Mouse (Mus musculus) MEL (cell line): ENCODE results near the gene Cebpg. TPM values are rescaled to one million over a fixed set of nuclear protein-coding genes. Genes with fewer than 3 reads are reported as not detected.
A peak's percentile ranks its signal among the peaks of the same experiment; 100 is the strongest.

Source experiments
- DNase-seq: peaks from one replicate; pipeline ENCODE4 v3.0.0; 2011; ENCODE audit warnings: low read depth, low spot score
- H3K27ac ChIP-seq: 2 replicates; pipeline ENCODE4 v1.5.1; 2012; ENCODE audit warnings: low read depth, mild to moderate bottlenecking, control low read depth, low read length, moderate library complexity; ENCODE audit not compliant: control insufficient read depth
- H3K27me3 ChIP-seq, 2 experiments: fragments of 150-350 bp in 1 of 2; sonication (generic) in 1 of 2; 2 replicates each; pipeline ENCODE4 v1.6.1; 2012; ENCODE audit warnings: low read length in 2 of 2, mild to moderate bottlenecking in 2 of 2, improper control_type of control experiment in 1 of 2, moderate library complexity in 1 of 2; ENCODE audit not compliant: insufficient read depth in 2 of 2, control insufficient read depth in 1 of 2
- H3K36me3 ChIP-seq, 2 experiments: 2 replicates each; pipeline ENCODE4 v1.6.1; 2012 to 2014; ENCODE audit warnings: low read length in 2 of 2, improper control_type of control experiment in 1 of 2, inconsistent platforms in 1 of 2, mild to moderate bottlenecking in 1 of 2; ENCODE audit not compliant: insufficient read depth in 2 of 2, control insufficient read depth in 1 of 2
- H3K4me1 ChIP-seq, 2 experiments: fragments of 150-350 bp in 1 of 2; sonication (generic) in 1 of 2; 2 replicates each; pipeline ENCODE4 v1.6.1; 2012; ENCODE audit warnings: low read length in 2 of 2, improper control_type of control experiment in 1 of 2, mild to moderate bottlenecking in 1 of 2; ENCODE audit not compliant: insufficient read depth in 2 of 2, control insufficient read depth in 1 of 2
- H3K4me3 ChIP-seq, 2 experiments: fragments of 150-350 bp in 1 of 2; sonication (generic) in 1 of 2; 2 replicates each; pipeline ENCODE4 v1.5.1; 2012; ENCODE audit warnings: low read depth in 2 of 2, low read length in 2 of 2, mild to moderate bottlenecking in 2 of 2, moderate library complexity in 2 of 2, control low read depth in 1 of 2, improper control_type of control experiment in 1 of 2; ENCODE audit not compliant: control insufficient read depth in 1 of 2, insufficient read depth in 1 of 2
- H3K79me2 ChIP-seq: 2 replicates; pipeline ENCODE4 v1.6.1; 2012; ENCODE audit warnings: mild to moderate bottlenecking, low read length, moderate library complexity; ENCODE audit not compliant: control insufficient read depth, poor library complexity, insufficient read depth
- H3K9ac ChIP-seq: 2 replicates; pipeline ENCODE4 v1.6.1; 2012; ENCODE audit warnings: low read depth, mild to moderate bottlenecking, control low read depth, low read length, moderate library complexity; ENCODE audit not compliant: control insufficient read depth, poor library complexity, severe bottlenecking
- H3K9me3 ChIP-seq: fragments of 150-350 bp; sonication (generic); replicated peaks from 2 replicates; pipeline ENCODE4 v1.6.1; 2012; ENCODE audit warnings: mild to moderate bottlenecking, low read length, improper control_type of control experiment, moderate library complexity; ENCODE audit not compliant: insufficient read depth
- BHLHE40 ChIP-seq: IDR thresholded peaks from 2 replicates; pipeline ENCODE4 v1.6.1; 2012; ENCODE audit warnings: low read depth, mild to moderate bottlenecking, inconsistent platforms, low read length, improper control_type of control experiment, borderline replicate concordance
- CTCF ChIP-seq, 3 experiments: IDR thresholded peaks in 2 of 3; conservative IDR thresholded peaks in 1 of 3; 2 replicates each; pipeline ENCODE4 v1.5.1; 2011 to 2012; ENCODE audit warnings: low read length in 3 of 3, low read depth in 2 of 3, mild to moderate bottlenecking in 2 of 3, improper control_type of control experiment in 1 of 3, inconsistent platforms in 1 of 3, mixed read lengths in 1 of 3, moderate library complexity in 1 of 3; ENCODE audit not compliant: control insufficient read depth in 1 of 3, insufficient read depth in 1 of 3, poor library complexity in 1 of 3, severe bottlenecking in 1 of 3
- ELF1 ChIP-seq: IDR thresholded peaks from 2 replicates; pipeline ENCODE4 v1.6.1; 2014; ENCODE audit warnings: low read depth, mild to moderate bottlenecking, inconsistent platforms, low read length, improper control_type of control experiment, moderate library complexity
- EP300 ChIP-seq, 2 experiments: IDR thresholded peaks; 2 replicates each; pipeline ENCODE4 v1.6.1; 2011; ENCODE audit warnings: improper control_type of control experiment in 2 of 2, low read length in 2 of 2, low read depth in 1 of 2, mild to moderate bottlenecking in 1 of 2
- GATA1 ChIP-seq: IDR thresholded peaks from 2 replicates; pipeline ENCODE4 v1.6.1; 2011; ENCODE audit warnings: low read depth, low read length, improper control_type of control experiment
- HCFC1 ChIP-seq: IDR thresholded peaks from 2 replicates; pipeline ENCODE4 v1.6.1; 2012; ENCODE audit warnings: low read depth, mild to moderate bottlenecking, inconsistent platforms, low read length, improper control_type of control experiment, moderate library complexity
- JUND ChIP-seq: IDR thresholded peaks from 2 replicates; pipeline ENCODE4 v1.6.1; 2011; ENCODE audit warnings: low read depth, mild to moderate bottlenecking, improper control_type of control experiment, low read length
- KAT2A ChIP-seq: conservative IDR thresholded peaks from 2 replicates; pipeline ENCODE4 v1.6.1; 2012; ENCODE audit warnings: low read depth, low read length, improper control_type of control experiment, inconsistent platforms
- MAFK ChIP-seq: IDR thresholded peaks from 2 replicates; pipeline ENCODE4 v1.6.1; 2011; ENCODE audit warnings: low read depth, mild to moderate bottlenecking, low read length, improper control_type of control experiment, borderline replicate concordance
- MAX ChIP-seq: IDR thresholded peaks from 2 replicates; pipeline ENCODE4 v1.6.1; 2011; ENCODE audit warnings: low read length, improper control_type of control experiment
- MAZ ChIP-seq: IDR thresholded peaks from 2 replicates; pipeline ENCODE4 v1.6.1; 2012; ENCODE audit warnings: low read depth, mild to moderate bottlenecking, inconsistent platforms, low read length, improper control_type of control experiment
- MEF2A ChIP-seq: IDR thresholded peaks from 2 replicates; pipeline ENCODE4 v1.6.1; 2014; ENCODE audit warnings: low read depth, mild to moderate bottlenecking, inconsistent platforms, low read length, improper control_type of control experiment; ENCODE audit not compliant: poor library complexity, insufficient replicate concordance, severe bottlenecking; ENCODE audit errors: extremely low read depth
- MXI1 ChIP-seq: IDR thresholded peaks from 2 replicates; pipeline ENCODE4 v1.6.1; 2011; ENCODE audit warnings: mild to moderate bottlenecking, low read depth, low read length, improper control_type of control experiment
- MYC ChIP-seq: IDR thresholded peaks from 2 replicates; pipeline ENCODE4 v1.6.1; 2011; ENCODE audit warnings: low read depth, mild to moderate bottlenecking, low read length, improper control_type of control experiment, moderate library complexity
- NELFE ChIP-seq: IDR thresholded peaks from 2 replicates; pipeline ENCODE4 v1.6.1; 2011; ENCODE audit warnings: low read depth, low read length, improper control_type of control experiment
- NRF1 ChIP-seq: IDR thresholded peaks from 2 replicates; pipeline ENCODE4 v1.6.1; 2014; ENCODE audit warnings: low read depth, mild to moderate bottlenecking, inconsistent platforms, low read length, improper control_type of control experiment, moderate library complexity; ENCODE audit not compliant: poor library complexity, insufficient read depth, severe bottlenecking
- POLR2A ChIP-seq, 2 experiments: IDR thresholded peaks; 2 replicates each; pipeline ENCODE4 v1.6.1; 2011 to 2012; ENCODE audit warnings: low read length in 2 of 2, mild to moderate bottlenecking in 2 of 2, control low read depth in 1 of 2, improper control_type of control experiment in 1 of 2, low read depth in 1 of 2, moderate library complexity in 1 of 2; ENCODE audit not compliant: control insufficient read depth in 1 of 2, insufficient read depth in 1 of 2, poor library complexity in 1 of 2
- POLR2AphosphoS2 ChIP-seq: IDR thresholded peaks from 2 replicates; pipeline ENCODE4 v1.6.1; 2011; ENCODE audit warnings: low read length, improper control_type of control experiment
- POLR2AphosphoS5 ChIP-seq: IDR thresholded peaks from 2 replicates; pipeline ENCODE4 v1.6.1; 2012; ENCODE audit warnings: low read depth, borderline replicate concordance, mild to moderate bottlenecking, inconsistent platforms, low read length, moderate library complexity, mixed read lengths
- RAD21 ChIP-seq: IDR thresholded peaks from 2 replicates; pipeline ENCODE4 v1.6.1; 2011; ENCODE audit warnings: mild to moderate bottlenecking, low read depth, low read length, improper control_type of control experiment
- RCOR1 ChIP-seq: IDR thresholded peaks from 2 replicates; pipeline ENCODE4 v1.6.1; 2012; ENCODE audit warnings: low read depth, mild to moderate bottlenecking, inconsistent platforms, low read length, improper control_type of control experiment
- SIN3A ChIP-seq: IDR thresholded peaks from 2 replicates; pipeline ENCODE4 v1.6.1; 2012; ENCODE audit warnings: low read length, improper control_type of control experiment, inconsistent platforms
- SMC3 ChIP-seq: IDR thresholded peaks from 2 replicates; pipeline ENCODE4 v1.6.1; 2011; ENCODE audit warnings: low read depth, low read length, improper control_type of control experiment
- TAL1 ChIP-seq: IDR thresholded peaks from 2 replicates; pipeline ENCODE4 v1.6.1; 2012; ENCODE audit warnings: mild to moderate bottlenecking, inconsistent platforms, low read length, moderate library complexity, mixed read lengths
- TBP ChIP-seq: IDR thresholded peaks from 2 replicates; pipeline ENCODE4 v1.8.0; 2011; ENCODE audit warnings: low read depth, low read length, improper control_type of control experiment
- USF1 ChIP-seq: IDR thresholded peaks from 2 replicates; pipeline ENCODE4 v1.6.1; 2014; ENCODE audit warnings: low read depth, mild to moderate bottlenecking, inconsistent platforms, low read length, improper control_type of control experiment, moderate library complexity
- ZC3H11A ChIP-seq: IDR thresholded peaks from 2 replicates; pipeline ENCODE4 v1.6.1; 2012; ENCODE audit warnings: low read depth, mild to moderate bottlenecking, inconsistent platforms, low read length, improper control_type of control experiment
- ZMIZ1 ChIP-seq: IDR thresholded peaks from 2 replicates; pipeline ENCODE4 v1.6.1; 2012; ENCODE audit warnings: low read depth, mild to moderate bottlenecking, inconsistent platforms, low read length, improper control_type of control experiment, moderate library complexity
- polyA plus RNA-seq, 2 experiments: library from polyadenylated mRNA; stranded (reverse) in 1 of 2; unstranded in 1 of 2; fragments of >175 nt in 1 of 2; fragments of >200 nt in 1 of 2; gene quantifications; 2 replicates each; pipeline versions ENCODE4 v1.2.1 to v1.2.4; 2012; ENCODE audit warnings: low replicate concordance in 2 of 2, low read depth in 1 of 2; ENCODE audit not compliant: insufficient read length in 2 of 2, insufficient read depth in 1 of 2, missing spikeins in 1 of 2
- total RNA-seq: library from RNA; depleted of rRNA; stranded (reverse); fragments of 300-350 nt; gene quantifications from 2 replicates; pipeline ENCODE4 v1.2.3, GENCODE M21; 2012; rRNA removed

The Cebpg gene
- total RNA-seq (17.3 and 19.7 TPM in 2 replicates), polyA plus RNA-seq (10 to 100 TPM in 1 of 2 experiments, not detected in 1; 20.7 TPM)

DNA sequence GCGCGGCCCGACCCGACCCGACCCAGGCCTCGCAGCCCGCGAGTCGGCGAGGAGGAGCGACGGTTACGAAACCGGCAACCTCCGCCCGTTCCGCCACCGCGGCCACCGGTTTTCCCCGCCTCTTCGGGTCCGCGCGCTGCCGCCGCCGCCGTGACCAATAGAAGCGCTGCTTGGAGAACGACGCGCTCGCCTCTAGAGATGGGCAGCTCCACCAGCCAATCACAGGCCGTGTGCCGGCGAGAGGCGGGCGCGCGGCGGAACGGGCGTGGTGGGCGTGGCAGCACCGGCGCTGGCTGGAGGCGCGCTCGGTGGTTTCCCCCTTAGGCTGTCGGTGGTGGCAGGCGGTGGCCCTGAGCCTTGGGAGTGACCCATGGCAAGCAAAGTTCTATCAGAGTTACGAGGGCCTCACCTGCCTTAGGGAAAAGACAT, at the start of gene Cebpg:
Gene Cebpg (minus strand): TSS at position 138 of the 429 bp plus-strand sequence.
- H3K36me3 ChIP-seq, result peaks cover 3 to 26% of the 10 kb centered on the region in 2 experiments
- no peaks in the 10 kb centered on the region for H3K9me3 ChIP-seq
- peak within 1 kb of the TSS; percentile 96 for H3K9ac ChIP-seq
- TF ChIP-seq SMC3 (no peak), MAX (no peak), SIN3A (0 out of 2 replicates have a peak, but pooled peaks have one; percentile 74), HCFC1 (peak; percentile 67), POLR2AphosphoS2 (peak; percentile 26; the same call in 1 of the 2 replicates), MAZ (no peak), RAD21 (no peak), NRF1 (0 out of 2 replicates have a peak, but pooled peaks have one; percentile 42), MYC (no peak), MEF2A (no peak), TBP (peak; percentile 42; the same call in 1 of the 2 replicates), USF1 (no peak), GATA1 (no peak), TAL1 (no peak), POLR2A (IDR thresholded peaks at IDR 0.05; ENCODE audit: control insufficient read depth in 1 of 2, insufficient read depth in 1 of 2, low read depth in 1 of 2, low read length in 2 of 2, poor library complexity in 1 of 2) (peak; percentile 63 to 89), BHLHE40 (no peak), JUND (no peak), MAFK (no peak), ZC3H11A (no peak), ZMIZ1 (no peak), NELFE (peak; percentile 66)
- TF ChIP-seq, all 39 proteins: peak for 7
- Histone ChIP-seq H3K27me3 (no peaks in the 10 kb centered on the region), H3K4me3 (peak within 1 kb of the TSS; percentile 81 to 97), H3K27ac (peak within 1 kb of the TSS; percentile 79), H3K79me2 (peaks cover 40% of the 10 kb centered on the region), H3K4me1 (peaks cover 5 to 16% of the 10 kb centered on the region in 2 experiments)
- peak; percentile 93 for DNase-seq

- Histone ChIP-seq H3K9ac (no peak overlapping the region), H3K9me3 (no peaks in the 10 kb centered on the region), H3K79me2 (no peaks in the 10 kb centered on the region), H3K4me1 (no peaks in the 10 kb centered on the region), H3K36me3 (no peaks in the 10 kb centered on the region), H3K27me3 (no peaks in the 10 kb centered on the region), H3K27ac (no peak overlapping the region), H3K4me3 (no peak overlapping the region)
- no peak for DNase-seq
- TF ChIP-seq MYC, result no peak
- no peak for TF ChIP-seq POLR2AphosphoS2
- TF ChIP-seq CTCF (IDR thresholded peaks at IDR 0.05 in 2 of 3, conservative IDR thresholded peaks at IDR 0.05 in 1 of 3; ENCODE audit: control insufficient read depth in 1 of 3, insufficient read depth in 1 of 3, low read depth in 2 of 3, low read length in 3 of 3, poor library complexity in 1 of 3, severe bottlenecking in 1 of 3), result no peak
- no peak for TF ChIP-seq KAT2A
- TF ChIP-seq TBP, result no peak
- no peak for TF ChIP-seq MAZ
- no peak for TF ChIP-seq USF1
- TF ChIP-seq ELF1, result no peak
- TF ChIP-seq TAL1, result no peak
- TF ChIP-seq EP300 (IDR thresholded peaks at IDR 0.05; ENCODE audit: low read depth in 1 of 2, low read length in 2 of 2), result no peak
- TF ChIP-seq SIN3A, result no peak
- TF ChIP-seq SMC3, result no peak
- no peak for TF ChIP-seq POLR2A (IDR thresholded peaks at IDR 0.05; ENCODE audit: control insufficient read depth in 1 of 2, insufficient read depth in 1 of 2, low read depth in 1 of 2, low read length in 2 of 2, poor library complexity in 1 of 2)
- TF ChIP-seq MXI1, result no peak
- no peak for TF ChIP-seq RAD21
- no peak for TF ChIP-seq RCOR1
- TF ChIP-seq POLR2AphosphoS5, result no peak
- TF ChIP-seq GATA1, result no peak
Measured at GRCm38 (mm10) chr7:35099528-35099927, 43.2 kb upstream of the Cebpg start.
